Mouse (Mus musculus): ENCODE data around the gene Tnfrsf25. TPM values are rescaled to one million over a fixed set of nuclear protein-coding genes. Genes with fewer than 3 reads are reported as not detected.

The Tnfrsf25 gene
- total RNA-seq, 2 experiments from 2014 or later, result 46.5 to 65.3 TPM

DNA sequence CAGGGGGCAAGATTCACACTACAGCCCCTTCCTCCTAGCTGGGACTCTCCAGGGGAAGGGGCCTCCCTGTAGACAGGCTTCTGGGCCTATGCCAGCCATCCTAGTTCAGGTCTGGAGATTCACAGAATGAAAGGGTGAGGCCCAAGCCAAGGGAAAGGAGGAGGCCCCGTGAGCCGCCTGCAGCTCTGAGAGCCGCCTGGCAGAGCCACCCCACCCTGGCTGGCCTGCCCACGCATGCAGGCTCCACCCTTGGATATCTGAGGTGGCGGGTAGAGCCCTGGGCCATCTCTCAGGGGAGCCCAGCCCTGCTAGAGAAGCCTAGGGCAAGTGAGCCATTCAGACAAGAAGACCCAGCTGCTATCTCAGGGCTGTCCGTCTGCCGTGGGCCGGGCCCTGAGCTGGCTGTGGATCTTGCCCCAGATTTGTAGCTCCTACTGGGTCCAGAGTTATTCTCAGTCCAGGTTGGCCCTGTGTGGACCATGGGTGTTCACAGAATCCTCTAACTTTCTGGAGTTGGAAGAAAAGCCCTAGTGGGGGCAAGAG lies 22.9 kb upstream of the Tnfrsf25 start:
- no peak for DNase-seq

- no peak for DNase-seq
Observed at GRCm38 (mm10) chr4:152094233-152094632, 21.5 kb upstream of the Tnfrsf25 start.

- peak in 1 of 2 experiments; percentile 57 for DNase-seq
Observed at GRCm38 (mm10) chr4:152095937-152096910, 19.5 kb upstream of the Tnfrsf25 start.

DNA sequence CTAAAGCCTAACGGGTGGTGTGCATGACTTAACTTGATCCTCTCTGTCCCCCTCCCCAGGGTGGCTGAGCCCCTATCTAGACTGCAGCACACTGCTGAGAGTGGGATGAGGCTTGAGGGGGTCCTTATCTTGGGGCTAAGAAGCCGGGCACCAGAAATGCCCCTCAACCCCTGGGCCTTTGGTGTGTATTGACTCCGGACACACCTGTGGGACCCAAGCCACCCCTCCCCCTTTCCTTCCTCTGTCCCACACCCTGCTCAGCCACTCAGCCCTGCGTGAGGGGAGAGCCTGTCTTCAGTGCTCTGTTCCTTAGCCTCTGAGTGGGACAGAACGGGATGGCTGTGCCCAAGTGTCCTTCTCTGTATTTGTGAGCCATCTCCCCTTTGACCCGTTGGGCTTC lies 18.8 kb upstream of the Tnfrsf25 start:
- no peak for DNase-seq

DNA sequence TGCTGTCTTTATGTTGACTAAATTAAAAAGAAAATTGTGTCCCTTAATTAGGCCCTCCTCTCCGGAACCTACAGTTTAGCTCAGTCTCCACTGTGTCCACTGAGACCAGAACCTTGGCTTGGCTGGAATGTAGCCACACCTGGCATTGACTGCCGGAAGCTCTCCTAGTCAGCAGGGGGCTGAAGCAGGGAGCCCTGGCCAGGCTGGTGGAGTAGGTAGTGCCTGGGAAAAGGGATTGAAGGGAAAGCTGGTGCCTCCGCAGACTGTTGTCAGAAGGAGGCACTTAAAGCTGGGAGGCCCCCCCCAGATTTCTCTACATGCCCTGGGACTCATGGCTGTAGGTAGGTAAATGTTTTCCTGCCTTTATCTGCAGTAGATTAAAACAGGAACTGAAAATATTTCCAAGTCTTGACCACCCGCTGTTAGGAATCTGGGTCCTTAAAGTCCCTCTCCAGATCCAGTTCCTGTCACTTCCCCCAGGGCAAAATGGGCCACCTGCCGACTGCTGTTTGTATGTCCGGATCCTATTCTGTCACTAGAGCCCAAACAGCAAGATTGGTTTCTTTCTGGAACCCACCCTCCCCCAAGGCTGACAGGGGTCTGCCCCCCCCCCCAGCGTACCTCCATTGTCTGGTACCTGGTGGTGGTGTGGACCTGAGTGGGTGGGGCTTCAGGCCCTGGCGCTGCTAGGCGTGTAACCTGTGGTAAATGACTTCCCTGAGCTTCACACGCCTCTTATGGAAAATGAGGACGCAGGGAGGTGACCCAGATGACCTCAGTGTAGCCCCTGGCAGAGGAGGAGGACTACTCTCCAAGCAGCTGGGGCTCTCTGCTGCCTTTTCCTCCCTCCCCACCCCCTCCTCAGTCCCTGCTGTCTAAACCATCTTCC lies 17.6 kb upstream of the Tnfrsf25 start:
- no peak for DNase-seq

- DNase-seq, result no peak
Observed at GRCm38 (mm10) chr4:152100541-152100940, 15.2 kb upstream of the Tnfrsf25 start.

DNA sequence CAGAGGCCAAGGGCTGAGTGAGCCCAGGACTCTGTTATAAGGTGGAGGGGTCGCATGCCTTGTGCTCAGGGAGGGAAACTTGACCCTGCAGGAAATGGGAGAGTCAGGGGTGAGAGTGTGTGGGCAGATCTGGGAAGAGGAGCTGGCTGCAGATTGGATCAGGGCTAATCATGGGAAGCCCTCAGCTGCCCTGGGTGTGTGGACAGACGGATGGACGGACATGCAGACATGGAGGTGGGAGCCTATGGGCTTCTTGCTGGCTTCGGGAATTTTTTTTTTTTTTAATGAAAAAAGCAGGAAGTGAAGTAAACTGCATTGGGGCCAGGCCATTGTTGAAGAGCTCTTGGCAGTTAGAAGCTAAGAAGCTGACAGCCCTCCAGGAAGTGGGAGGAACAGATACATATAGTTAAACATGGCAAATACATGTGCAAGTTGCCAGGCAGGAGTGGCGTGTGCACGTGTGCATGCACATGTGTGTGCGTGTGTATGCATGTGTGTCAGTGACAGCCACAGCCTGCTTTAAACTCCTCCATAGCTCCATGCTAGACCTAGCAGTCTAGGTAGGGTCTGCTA lies 14.6 kb upstream of the Tnfrsf25 start:
- no peak for DNase-seq

DNA sequence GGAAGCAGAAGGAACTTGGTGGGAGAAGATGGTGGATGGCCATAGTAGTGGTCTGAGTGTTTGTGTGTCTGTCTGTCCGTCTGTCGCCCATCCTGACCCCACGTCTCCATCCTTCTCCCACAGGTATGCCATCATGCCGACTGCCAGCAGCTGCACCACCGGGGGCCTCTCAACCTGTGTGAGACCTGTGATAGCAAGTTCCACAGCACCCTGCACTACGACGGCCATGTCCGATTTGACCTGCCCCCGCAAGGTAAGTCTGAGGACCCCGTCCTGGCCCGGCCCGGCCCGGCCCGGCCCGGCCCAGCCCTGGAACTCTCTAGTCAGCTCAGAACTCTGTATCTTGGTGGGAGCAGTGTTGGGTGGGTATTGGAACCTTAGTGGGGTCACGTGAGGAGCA lies 13.8 kb upstream of the Tnfrsf25 start:
- no peak for DNase-seq

- DNase-seq, result peak in 1 of 2 experiments; percentile 68
Observed at GRCm38 (mm10) chr4:152103025-152103424, 12.7 kb upstream of the Tnfrsf25 start.

DNA sequence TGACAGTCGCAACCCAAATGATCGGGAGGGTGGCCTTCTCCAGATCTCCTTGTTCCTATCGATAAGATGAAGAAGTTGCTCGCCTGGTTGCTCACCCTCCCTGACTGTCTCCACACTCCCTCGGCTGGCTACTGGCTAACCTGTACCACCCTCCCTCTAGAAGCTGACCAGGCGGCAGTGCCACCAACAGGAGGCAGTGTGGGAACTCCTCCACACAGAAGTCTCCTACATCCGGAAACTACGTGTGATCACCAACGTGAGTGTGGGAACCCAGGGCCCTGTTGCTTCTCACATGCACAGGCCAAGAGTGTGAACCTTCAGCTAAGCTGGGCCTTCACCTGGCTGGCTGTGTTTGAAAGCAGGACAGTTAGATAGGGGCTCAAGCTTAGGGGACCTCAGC lies 9.0 kb upstream of the Tnfrsf25 start:
- DNase-seq, result no peak

- no peak for DNase-seq
Observed at GRCm38 (mm10) chr4:152107493-152107892, 8.2 kb upstream of the Tnfrsf25 start.

- DNase-seq, result peak; percentile 64 to 65
Observed at GRCm38 (mm10) chr4:152107971-152108509, 7.7 kb upstream of the Tnfrsf25 start.

- no peak for DNase-seq
Observed at GRCm38 (mm10) chr4:152108673-152109072, 7.1 kb upstream of the Tnfrsf25 start.

- no peak for DNase-seq
Observed at GRCm38 (mm10) chr4:152109509-152109908, 6.2 kb upstream of the Tnfrsf25 start.

DNA sequence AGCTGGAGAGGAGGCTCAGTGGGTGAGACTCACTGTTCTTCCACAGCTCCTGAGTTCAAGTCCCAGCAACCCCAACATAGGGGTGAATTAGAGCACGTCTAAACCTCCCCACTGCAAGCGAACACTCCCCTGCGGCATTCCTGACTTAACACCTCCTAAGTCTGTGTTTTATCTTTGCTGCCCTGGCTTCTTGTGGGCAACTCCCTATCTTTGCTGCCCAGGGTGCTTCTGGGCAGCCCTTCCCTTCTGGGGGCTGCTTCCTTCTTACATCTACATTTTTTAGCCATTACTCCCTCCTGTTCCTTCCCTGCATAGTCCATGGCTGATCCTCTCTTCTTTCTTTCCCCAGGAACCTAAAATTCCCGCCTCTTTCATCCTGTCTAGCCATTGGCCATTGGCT lies 5.0 kb upstream of the Tnfrsf25 start:
- DNase-seq, result no peak

DNA sequence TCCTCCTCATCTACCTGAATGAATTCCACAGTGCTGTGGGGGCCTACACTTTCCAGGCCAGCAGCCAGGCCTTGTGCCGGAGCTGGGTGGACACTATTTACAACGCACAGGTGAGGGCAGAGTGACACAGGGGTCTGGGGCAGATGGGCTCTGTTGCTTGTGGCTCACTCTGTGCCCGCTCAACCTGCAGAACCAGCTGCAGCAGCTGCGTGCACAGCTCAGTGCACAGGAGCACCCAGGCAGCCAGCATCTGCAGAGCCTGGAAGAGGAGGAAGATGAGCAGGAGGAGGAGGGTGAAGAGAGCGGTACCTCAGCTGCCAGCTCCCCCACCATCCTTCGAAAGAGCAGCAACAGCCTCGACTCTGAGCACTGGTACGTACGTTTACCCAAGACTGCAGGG lies 3.4 kb upstream of the Tnfrsf25 start:
- DNase-seq, result no peak

GRCm38 (mm10) chr4:152114080-152114479 lies 1.7 kb upstream of the Tnfrsf25 start:
- DNase-seq, result no peak

DNA sequence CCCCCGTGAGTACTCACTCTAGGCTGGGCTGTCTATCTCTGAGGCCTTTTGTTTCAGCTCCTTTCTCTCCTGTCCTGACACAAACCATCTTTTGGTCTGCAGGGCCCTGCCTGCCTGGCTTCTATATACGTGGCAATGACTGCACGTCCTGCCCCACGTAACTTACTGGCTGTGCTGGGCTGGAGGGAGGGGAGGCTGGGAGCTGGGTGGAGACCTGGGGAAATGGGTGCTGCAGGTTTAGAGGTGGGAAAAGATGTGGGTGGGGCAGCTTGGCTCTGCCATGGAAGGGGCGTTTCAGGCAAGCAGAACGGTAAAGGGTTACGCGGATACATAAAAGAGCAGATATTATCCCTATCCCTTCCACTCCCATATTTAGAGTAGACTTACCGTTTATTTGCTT lies 1.8 kb downstream of the Tnfrsf25 start:
- DNase-seq, result no peak

- DNase-seq, result no peak
Observed at GRCm38 (mm10) chr4:152119396-152120292, 3.9 kb downstream of the Tnfrsf25 start.

GRCm38 (mm10) chr4:152120311-152121182 lies 4.8 kb downstream of the Tnfrsf25 start:
- DNase-seq, result no peak

All from layer of hippocampus, postnatal 36 days (tissue).